Mouse (Mus musculus): ENCODE data around the gene Brms1.

- no peak for TF ChIP-seq CTCF (conservative IDR thresholded peaks at IDR 0.05 in 1 of 2, IDR thresholded peaks at IDR 0.05 in 1 of 2; ENCODE audit: low read depth in 2 of 2, low read length in 2 of 2)
- TF ChIP-seq POLR2A (IDR thresholded peaks at IDR 0.05; ENCODE audit: low read depth, low read length): no peak
- TF ChIP-seq TCF12 (IDR thresholded peaks at IDR 0.05; ENCODE audit: low read depth, low read length): no peak
- no peak for TF ChIP-seq MAZ (IDR thresholded peaks at IDR 0.05; ENCODE audit: low read depth, low read length)
- no peak for TF ChIP-seq ZKSCAN1 (IDR thresholded peaks at IDR 0.05; ENCODE audit: borderline replicate concordance, low read depth, low read length)
- TF ChIP-seq HCFC1 (IDR thresholded peaks at IDR 0.05; ENCODE audit: low read depth, low read length): no peak
- no peak for TF ChIP-seq EP300 (IDR thresholded peaks at IDR 0.05; ENCODE audit: low read length)
- TF ChIP-seq KAT2A (IDR thresholded peaks at IDR 0.05; ENCODE audit: insufficient replicate concordance, low read length): no peak
- no peak for TF ChIP-seq JUN (IDR thresholded peaks at IDR 0.05; ENCODE audit: insufficient read depth, low read depth, low read length)
- TF ChIP-seq UBTF (IDR thresholded peaks at IDR 0.05; ENCODE audit: low read depth, low read length): no peak
- TF ChIP-seq ZMIZ1 (IDR thresholded peaks at IDR 0.05; ENCODE audit: low read depth, low read length): no peak
- TF ChIP-seq MAX (IDR thresholded peaks at IDR 0.05; ENCODE audit: low read length): no peak
These were observed 1.6 kb upstream of the Brms1 start for GRCm38 (mm10) chr19:5039301-5040114.

Measured in CH12.LX (cell line).